Mouse (Mus musculus) left cerebral cortex, adult 6 months (tissue): ENCODE measurements around the gene Arl4a. TPM values are rescaled to one million over a fixed set of nuclear protein-coding genes. Genes with fewer than 3 reads are reported as not detected.

Experiments
- long read RNA-seq, 2 experiments: library from polyadenylated mRNA; unstranded; transcript quantifications; one replicate each; pipeline ENCODE4 v2.0.0; 2019 to 2020
- polyA plus RNA-seq: library from polyadenylated mRNA; unstranded; fragments of <200 nt; fragmentation: Nextera tagmentation; gene quantifications from 2 replicates; pipeline ENCODE4 v1.2.3, GENCODE M21; 2021

Gene Arl4a
- polyA plus RNA-seq = 41.6 and 45.8 TPM in 2 replicates
- long read RNA-seq, experiment 1, transcript Arl4a-205 (2 exons, 3,710 nt) = minor isoform, 20 of 153 reads
- long read RNA-seq, experiment 1, transcript Arl4a-201 (2 exons, 1,200 nt) = major isoform, 121 of 153 reads
- long read RNA-seq, experiment 1, partial matches to known transcripts = 0 of 153 reads
- long read RNA-seq, experiment 1, other reads (novel, unspliced or antisense) = 12 of 153 reads
- long read RNA-seq, experiment 2, transcript Arl4a-205 (2 exons, 3,710 nt) = minor isoform, 10 of 49 reads
- long read RNA-seq, experiment 2, transcript Arl4a-201 (2 exons, 1,200 nt) = major isoform, 32 of 49 reads
- long read RNA-seq, experiment 2, partial matches to known transcripts = 3 of 49 reads
- long read RNA-seq, experiment 2, other reads (novel, unspliced or antisense) = 4 of 49 reads

DNA sequence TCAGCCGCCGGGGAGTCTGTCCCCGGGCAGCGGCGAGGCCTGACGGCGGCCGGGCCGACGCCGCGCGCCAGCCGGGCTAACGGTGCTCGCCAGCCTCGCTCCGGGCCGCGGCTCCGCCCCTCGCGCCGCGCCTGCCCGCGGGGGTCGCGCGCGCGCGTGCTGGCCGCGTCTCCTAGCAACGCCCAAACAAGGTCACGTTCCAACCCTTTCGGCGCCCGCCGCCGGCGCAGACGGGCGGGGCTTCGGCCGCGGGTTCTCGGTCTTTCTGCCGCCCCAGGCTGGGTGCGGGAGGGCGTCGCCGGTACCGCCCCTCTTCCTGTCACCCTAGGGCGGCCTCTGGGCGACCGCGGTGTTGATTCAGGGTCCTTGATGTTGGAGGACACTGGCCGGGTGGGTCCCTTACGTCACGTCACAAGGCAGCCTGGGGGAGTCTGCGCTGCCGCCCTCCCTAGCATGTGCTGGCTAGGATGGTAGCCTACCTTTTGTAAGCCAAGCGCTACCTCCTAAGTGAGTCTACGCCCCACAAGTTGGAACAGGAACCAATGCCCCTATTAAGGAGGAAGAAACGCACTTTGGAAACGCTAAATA lies at the start of gene Arl4a:
Gene Arl4a (minus strand): TSS at position 150 of the 588 bp plus-strand sequence.

Other genes starting within 250 kb of the Arl4a start
- 0.04 TPM in 1 of 2 replicates, not detected in the other for gene Scin, start 96.2 kb upstream of the Arl4a start, polyA plus RNA-seq
- gene Lsmem1, start 161.5 kb upstream of the Arl4a start, polyA plus RNA-seq = 0.65 and 1.3 TPM in 2 replicates
- 96.7 and 106 TPM in 2 replicates for gene Ifrd1, start 210.5 kb upstream of the Arl4a start, polyA plus RNA-seq